Mouse (Mus musculus): ENCODE measurements at regions not wholly inside any gene's neighbourhood (a gene's known extent, or its start where the extent isn't known, plus 50 kb on each side); places are given as distances from the start of the nearest gene placed in this dataset.
"Not testable (repeated sequence)": the region's sequence is repeated elsewhere in the genome, so short reads cannot be mapped to it uniquely, and the experiment has no call there.

DNA sequence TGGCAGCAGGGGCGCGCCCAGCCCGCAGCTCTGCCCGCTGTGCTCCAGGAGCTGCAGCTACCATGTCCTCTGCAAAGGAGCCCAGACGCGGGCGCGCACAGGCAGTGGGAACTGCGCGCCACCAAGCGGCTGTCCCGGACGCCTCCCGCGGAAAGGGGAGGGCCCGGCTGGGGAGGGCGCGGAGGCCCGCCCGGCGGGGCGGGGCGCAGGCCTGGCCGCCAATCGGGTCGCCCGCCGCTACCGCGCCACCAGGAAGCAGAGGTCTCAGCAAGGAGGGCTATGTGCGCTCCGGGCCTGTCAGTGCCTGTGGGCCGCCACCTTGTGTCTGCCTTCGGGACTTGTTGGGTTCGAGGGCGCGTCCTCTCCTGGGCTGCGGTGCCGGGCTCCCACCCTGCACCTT, 367.0 kb upstream of the Ywhaq start:
- not testable (repeated sequence) for H3K4me1 ChIP-seq; H3K27ac ChIP-seq (replicated peaks); ATAC-seq (replicated peaks); H3K27me3 ChIP-seq; H3K36me3 ChIP-seq; H3K9ac ChIP-seq (replicated peaks); H3K9me3 ChIP-seq
- 4% methylated on average over 23 of the region's 39 CpGs for WGBS
- peak overlapping the region; percentile 27; the same call in 1 of the 2 replicates for H3K4me2 ChIP-seq (replicated peaks)
- peak overlapping the region; percentile 30 for H3K4me3 ChIP-seq

- WGBS: 9% methylated on average over 39 of the region's 45 CpGs
- not testable (repeated sequence) for ATAC-seq (replicated peaks); H3K9me3 ChIP-seq; H3K36me3 ChIP-seq; H3K4me1 ChIP-seq; H3K27me3 ChIP-seq; H3K4me2 ChIP-seq (replicated peaks); H3K4me3 ChIP-seq; H3K27ac ChIP-seq (replicated peaks); H3K9ac ChIP-seq (replicated peaks)
These were observed 361.3 kb upstream of the Ywhaq start for GRCm38 (mm10) chr12:21778717-21779116.

DNA sequence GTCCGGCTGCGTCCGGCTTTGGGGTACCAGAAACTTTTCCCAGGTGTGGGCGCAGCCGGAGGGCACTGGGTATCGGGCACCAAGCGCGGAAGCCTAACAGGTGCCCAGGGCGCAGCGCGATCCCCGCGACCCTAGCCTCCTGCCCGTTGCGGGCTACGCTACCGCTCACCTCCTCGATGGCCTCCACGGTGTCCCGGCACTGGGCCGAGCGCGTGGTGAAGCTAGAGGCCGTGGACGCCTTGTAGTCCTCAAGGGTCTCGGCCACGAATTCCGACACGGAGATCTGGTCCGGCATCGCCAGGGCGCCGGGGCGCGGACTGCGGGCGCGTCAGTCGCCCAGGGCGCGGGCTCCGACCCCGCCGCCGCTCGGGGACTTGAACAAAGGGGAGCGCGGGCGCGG, 360.9 kb upstream of the Ywhaq start:
- not testable (repeated sequence) for H3K4me3 ChIP-seq; H3K27ac ChIP-seq (replicated peaks); H3K9ac ChIP-seq (replicated peaks); H3K9me3 ChIP-seq; H3K4me2 ChIP-seq (replicated peaks); H3K36me3 ChIP-seq; ATAC-seq (replicated peaks); H3K27me3 ChIP-seq; H3K4me1 ChIP-seq
- 32% methylated on average over 49 of the region's 50 CpGs for WGBS

DNA sequence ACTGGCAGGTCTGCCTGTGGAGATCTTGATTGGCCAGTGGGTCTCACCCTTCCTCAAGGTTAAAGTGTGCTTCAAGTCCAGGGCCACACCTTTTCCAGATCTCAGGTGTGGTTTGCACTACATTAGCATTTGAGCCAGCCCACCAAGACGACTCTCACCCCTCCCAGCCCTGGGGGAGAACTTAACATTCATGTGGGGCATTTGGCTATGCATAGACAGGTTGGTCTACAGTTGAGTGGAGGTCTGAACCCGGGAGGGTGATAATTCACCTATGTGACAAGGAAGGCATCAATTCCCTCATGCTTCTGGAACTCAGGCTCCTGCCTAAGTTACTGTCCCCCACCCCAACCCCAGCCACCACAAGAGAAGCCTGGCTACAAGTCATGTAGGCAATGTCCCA, 350.3 kb upstream of the Ywhaq start:
- not testable (repeated sequence) for H3K27me3 ChIP-seq; H3K4me2 ChIP-seq (replicated peaks); ATAC-seq (replicated peaks); H3K36me3 ChIP-seq; H3K9ac ChIP-seq (replicated peaks); H3K4me3 ChIP-seq; H3K27ac ChIP-seq (replicated peaks); H3K9me3 ChIP-seq; H3K4me1 ChIP-seq
- 72% methylated on average over 2 of the region's 2 CpGs for WGBS
